Mouse (Mus musculus) c-Kit-positive CD71-positive TER-119-negative erythroid progenitor cells, embryonic 14.5 days (primary cell): ENCODE measurements around the gene Tubb2b.
"Not testable (repeated sequence)": the region's sequence is repeated elsewhere in the genome, so short reads cannot be mapped to it uniquely, and the experiment has no call there.

Experiments used
- DNase-seq: peaks from one replicate; pipeline ENCODE4 v3.0.0-alpha.2; 2013; ENCODE audit warnings: low read depth

The Tubb2b gene

DNA sequence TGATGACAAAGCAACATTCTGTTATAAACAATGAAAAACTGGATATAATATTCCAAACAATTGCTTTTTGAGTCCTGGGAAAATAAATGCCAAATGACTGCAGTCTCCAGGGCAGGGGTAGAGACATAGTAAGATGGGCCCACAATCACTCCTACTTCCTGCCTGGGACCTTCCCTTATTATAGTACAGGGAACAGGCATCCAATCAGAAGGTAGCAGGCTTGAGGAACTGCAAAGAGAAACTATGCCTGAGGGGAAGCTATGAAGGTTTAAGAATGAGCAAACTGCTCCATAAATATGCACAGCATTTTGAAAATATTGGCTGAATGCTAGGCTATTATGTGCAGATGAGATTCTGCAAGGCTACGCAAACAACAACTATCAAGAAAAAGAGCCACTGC, 23.3 kb downstream of the Tubb2b start:
- no peak for DNase-seq

DNA sequence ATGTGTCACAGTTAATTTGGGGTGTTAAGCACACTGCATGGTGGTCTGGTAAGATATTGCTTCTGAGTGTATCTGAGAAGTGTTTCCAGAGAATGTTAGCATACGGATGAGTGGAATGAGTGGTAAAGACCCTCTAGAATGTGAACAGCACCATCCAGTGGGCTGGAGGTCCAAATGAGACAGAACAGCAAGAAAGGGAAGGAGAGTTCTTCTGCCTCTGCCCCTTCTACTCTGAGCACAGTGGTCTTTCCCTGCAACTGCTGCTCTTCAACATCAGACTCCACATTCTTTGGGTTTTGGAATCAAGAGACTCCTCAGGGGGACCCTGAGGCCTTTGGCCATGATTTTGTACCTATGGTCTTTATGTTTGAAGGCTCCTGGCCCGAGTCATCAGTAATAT, 24.0 kb downstream of the Tubb2b start:
- no peak for DNase-seq

DNA sequence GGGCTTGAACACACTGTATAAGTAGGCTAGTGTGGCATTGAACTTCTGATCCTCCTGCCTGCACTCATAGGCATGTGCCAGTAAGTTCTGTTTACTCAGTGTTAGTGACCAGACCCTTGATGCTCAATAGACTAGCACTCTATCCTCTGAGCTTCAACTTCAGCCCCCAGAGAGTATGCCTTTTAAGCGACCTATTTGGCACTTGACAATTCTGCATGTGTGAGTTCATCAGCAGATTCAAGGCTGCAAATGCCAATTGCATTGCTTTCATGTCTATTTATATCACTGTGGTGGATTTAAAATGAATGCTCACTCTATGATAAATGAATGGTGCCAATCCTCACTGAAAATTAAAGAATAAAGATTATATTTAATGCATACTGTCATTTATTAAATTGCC, 24.9 kb downstream of the Tubb2b start:
- DNase-seq, result no peak

DNA sequence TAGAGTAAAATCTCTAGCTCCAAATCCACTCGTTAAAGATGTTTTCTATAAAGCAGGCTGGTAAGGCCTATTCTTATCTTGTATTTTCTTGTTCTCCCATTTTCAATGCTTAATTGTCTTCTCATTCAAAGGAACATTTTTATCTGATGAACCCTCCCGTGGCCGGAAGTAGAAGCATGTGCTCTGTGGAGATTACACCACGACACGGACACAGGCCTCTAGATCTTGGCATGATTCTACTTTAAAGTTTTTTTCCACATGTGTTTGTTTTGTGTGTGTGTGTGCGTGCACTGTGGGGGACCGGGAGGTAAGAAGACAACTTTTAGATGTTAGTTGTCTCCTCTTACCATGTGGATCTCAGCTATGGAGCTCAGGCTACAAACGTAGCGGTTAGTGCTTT, 28.4 kb downstream of the Tubb2b start:
- DNase-seq, result no peak

DNA sequence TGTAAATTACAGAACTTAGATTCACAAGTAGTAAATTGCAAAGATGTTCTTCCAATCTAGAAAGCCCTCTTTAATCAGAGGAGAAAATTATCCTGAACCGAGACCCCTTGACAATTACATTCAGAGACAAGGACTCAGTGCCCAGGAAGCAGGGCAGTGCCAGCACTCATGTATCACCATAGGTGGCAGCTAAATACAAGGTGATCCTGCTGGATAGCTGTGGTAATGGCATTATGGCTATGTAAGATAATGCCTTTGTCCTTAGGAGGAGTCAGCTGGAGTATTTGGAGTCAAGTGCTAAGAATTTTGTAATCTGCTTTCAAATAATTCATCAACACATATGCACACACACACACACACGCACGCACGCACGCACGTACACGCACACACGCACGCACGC, 29.0 kb downstream of the Tubb2b start:
- DNase-seq, result no peak

DNA sequence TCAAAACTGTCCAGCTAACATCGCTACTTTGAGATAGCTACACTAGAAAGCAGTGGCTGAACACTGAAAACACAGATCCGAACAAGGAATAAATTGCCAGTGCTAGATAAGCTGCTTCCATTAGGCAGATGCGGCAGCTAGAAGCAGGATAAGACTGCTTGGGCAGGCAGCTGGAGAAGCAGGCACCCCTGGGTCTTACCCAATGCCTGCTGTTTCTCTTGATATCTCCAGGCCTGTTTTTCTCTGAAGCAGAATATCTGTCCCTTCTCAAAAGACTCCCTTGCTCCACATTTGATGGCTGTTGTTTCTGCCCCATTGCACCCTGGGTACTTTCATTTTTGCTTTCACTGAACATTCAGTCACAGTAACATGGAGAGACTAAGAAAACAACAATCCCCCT, 29.5 kb downstream of the Tubb2b start:
- peak; percentile 63 for DNase-seq

DNA sequence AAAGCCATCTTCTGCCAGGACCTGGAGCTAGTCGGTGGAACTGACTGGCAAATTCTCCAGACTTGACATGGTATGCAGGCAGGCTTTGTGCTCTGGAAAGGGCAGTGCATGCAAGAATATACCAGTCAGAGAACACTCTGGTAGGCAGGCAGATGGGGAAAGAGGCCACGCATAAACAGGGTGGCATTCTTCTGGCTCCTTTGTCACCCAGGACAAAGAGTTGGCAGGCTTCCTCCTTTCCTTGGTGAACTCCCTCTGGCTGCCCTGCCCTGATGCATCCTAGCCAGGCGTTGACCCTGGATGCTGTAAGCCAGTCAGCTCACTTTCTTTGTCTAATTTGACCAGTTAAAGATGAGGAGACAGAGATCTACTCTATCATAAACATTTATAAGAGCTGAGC, 33.2 kb downstream of the Tubb2b start:
- no peak for DNase-seq

DNA sequence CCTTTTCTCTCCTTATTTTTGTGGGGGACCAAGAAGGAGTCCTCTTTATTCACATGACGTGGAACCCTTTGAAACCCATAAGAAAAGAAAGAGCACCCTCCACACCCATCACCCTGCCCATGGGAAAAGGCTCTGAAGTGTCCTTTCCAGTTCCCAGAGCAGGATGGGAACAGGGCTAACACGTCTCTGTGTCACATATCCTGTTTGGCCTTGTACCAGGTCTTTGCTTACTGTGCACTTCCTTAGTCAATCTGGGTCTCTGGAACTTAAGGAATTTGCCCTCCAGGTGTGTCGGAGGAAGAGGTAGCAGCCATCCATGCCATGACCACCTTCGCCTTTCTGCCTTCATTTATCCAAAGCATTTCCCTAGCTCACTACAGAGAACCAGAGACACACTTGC, 33.8 kb downstream of the Tubb2b start:
- DNase-seq, result no peak

DNA sequence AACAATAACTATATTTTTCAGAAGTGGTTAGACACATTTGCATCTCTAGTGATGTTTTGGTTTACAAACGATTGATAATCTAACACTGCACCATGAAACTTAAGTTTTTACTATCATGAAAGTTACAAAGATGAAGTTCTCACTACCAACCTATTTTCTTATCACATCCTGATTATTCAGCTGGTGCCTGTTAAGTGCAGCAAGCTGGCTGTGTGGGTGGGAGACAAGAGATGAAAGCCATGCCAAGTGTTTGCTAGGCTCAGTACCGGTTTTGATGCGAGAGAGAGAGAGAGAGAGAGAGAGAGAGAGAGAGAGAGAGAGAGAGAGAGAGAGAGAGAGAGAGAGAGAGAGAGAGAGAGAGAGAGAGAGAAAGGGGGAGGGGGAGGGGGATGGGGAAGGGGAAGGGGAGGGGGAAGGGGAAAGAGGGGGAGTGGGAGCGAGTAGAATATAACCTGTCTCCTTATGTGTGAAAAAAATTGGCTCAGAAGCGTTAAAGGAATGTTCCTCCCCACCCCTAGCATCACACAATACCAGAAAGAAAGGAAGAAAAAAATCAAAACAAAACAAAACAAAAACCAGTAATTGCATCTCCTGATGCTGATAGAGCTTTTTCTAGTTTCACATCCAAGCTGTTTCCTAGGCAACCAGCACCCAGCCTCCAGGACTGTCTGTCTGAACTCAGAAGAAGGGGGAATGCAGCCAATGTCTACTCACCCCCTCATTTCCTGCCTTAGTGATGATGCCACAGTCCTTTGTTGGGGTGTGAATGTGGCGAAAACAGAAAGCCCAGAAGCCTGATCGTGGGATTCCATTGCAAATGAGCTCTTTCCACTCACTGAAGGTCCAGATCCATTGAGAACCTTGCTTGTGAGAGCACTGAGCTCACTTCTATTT, 34.5 kb downstream of the Tubb2b start:
- DNase-seq, result no peak

DNA sequence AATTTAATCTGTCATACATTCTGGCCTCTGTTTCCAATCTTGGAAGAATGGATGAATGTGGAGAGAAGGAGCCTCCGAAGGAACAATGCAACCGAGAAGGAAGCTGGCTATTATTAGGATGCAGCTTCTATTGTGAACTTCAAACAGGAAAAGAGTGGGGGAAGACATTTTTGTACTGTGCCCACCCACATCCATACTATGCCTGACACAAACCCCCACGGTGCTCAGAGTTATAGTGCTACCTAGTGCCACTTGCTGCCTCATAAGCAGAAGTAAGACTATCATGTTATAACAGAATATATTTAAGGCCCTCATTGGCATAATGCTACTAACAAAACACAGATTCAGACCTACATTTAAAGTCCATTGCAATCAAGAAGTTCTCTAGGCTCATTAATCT, 40.9 kb downstream of the Tubb2b start:
- no peak for DNase-seq

DNA sequence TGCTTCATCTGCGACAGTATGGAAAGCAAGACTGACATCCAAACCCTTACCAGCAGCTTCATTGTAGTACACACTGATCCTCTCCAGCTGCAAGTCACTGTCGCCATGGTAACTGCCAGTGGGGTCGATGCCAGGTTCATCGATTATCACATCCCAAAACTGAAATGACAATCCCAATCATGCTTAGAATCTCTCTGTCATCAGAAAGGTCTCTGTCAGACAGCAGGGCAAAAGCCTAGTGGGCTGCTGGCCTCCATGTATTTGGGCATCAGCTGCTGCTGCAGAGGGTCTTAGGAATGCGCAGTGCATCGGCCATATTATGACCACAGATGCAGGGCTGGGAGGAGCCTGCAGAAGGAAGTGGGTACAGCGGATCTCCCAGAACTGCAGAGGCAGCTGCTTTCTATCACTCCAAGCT, 41.4 kb downstream of the Tubb2b start:
- DNase-seq, result no peak

DNA sequence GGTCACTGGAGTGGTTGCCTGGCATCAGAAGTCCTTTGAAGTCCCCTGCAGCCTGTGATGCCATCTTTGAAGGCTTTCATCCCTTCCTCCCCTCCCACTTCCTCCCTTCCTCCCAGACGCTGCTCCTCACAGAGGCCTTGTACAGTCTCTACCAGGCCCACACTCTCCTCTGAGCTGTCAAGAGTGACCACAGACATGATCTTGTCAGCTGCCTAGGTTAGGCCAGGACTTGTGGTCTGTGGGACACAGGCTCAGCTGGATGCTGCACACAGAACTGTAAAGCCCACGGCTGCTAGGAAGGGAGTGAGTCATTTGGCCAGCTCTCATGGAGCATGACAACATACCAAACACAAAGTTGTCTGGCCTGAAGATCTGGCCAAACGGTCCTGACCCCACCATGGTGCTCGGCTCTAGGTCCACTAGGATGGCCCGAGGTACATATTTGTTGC, 42.0 kb downstream of the Tubb2b start:
- DNase-seq, result not testable (repeated sequence)

DNA sequence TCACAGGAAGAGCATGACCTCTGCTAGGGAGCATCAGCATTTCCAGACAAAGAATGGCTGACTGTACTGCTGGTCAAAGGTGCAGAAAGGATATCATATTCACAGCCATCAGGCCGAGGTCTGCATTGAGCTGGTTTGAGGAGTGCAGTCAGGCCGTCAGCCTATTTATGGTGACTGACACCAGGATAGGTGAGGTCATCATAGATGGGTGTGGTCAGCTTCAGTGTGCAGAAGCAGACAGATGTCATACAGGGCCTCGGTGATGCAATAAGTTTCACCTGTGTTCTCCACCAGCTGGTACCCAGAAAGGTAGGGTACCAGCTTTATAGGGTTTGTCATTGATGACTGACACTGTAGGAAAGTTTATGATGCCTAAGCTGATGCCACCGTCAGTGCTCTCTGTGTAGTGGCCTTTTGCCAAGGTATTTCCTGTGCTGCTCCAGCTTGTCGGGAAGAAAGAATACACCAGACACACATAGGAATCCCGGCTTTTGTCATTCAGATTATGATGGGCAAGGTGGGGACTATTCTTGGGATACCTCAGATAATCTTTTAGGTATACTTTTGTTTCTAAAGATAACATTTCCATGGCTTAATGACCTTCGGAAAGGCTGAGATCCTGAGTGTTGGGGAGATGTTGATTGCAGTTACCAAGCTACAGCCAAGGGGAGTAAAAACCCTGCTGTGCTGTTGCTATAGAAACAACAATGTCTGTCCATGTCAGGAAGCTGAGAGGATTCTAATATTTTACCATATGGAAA, 43.0 kb downstream of the Tubb2b start:
- no peak for DNase-seq

DNA sequence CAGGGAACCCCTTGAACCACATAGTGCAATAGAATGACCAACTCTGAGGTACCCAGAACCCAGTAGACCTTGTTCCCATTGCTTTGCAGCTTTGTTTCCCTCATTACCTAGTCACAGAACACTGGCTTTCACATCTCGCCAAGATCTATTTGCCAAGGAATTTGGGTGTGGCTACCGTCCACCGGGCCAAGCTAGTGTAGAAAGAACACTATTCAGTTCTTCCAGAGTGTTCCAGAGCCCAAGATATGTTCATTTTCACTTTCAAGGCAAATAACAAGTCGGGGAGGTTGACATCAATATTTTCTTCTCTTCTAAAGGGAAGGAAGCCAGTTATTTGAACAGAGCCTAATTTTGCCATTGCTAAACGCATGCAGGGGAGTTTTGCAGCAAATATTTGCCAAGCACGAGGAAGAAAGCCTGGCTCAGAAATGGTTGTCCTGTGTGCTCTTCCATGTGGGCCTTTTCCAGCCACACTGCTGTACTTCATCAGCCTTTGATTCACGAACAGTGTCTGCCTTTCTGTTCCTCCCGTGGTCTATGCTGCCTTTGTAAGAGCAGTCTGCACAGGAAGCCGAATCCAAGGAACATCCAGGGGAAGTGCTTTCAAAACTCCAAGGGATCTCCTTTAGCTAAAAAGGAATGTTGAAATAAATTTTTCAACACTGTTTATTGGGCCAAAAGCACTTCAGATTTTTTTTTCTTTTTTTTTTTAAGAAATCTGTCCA, 46.1 kb downstream of the Tubb2b start:
- DNase-seq, result no peak

DNA sequence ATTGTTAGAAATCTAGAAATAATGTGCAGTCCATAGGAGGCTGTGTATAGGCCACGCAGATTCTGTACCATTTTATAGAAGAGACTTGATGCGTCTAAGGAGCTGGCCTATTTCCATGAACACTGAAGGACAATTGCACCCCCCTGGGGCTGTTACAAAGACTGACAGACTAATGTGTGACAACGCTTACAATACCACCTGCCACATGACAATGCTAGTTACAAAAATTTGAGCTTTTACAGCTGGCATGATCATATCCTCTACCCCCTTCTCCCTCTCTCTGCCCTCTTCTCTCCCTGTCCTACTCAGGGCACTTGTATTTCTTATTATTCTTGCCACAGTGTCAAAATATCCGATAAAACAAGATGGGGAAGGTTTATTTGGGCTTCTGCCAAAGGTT, 48.3 kb downstream of the Tubb2b start:
- DNase-seq, result no peak

DNA sequence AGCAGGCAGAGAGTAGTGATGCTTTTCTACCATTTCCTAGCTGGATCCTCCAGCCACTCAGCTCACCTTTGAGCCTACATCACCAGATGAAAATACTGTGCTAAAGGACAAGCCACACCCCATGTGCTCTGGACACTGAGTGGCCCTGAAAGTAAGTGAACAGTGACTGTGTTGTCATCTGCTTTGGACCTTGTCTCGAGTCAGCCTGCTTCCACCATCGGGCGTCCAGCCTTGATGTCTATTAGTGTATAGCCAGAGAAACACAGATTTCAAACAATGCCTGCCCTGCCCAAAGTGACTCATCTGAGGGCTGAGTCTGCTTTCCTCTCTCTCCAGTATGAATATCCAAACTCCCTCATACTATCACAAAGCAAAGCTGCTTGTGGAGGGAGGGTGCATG, 50.5 kb downstream of the Tubb2b start:
- DNase-seq, result no peak

DNA sequence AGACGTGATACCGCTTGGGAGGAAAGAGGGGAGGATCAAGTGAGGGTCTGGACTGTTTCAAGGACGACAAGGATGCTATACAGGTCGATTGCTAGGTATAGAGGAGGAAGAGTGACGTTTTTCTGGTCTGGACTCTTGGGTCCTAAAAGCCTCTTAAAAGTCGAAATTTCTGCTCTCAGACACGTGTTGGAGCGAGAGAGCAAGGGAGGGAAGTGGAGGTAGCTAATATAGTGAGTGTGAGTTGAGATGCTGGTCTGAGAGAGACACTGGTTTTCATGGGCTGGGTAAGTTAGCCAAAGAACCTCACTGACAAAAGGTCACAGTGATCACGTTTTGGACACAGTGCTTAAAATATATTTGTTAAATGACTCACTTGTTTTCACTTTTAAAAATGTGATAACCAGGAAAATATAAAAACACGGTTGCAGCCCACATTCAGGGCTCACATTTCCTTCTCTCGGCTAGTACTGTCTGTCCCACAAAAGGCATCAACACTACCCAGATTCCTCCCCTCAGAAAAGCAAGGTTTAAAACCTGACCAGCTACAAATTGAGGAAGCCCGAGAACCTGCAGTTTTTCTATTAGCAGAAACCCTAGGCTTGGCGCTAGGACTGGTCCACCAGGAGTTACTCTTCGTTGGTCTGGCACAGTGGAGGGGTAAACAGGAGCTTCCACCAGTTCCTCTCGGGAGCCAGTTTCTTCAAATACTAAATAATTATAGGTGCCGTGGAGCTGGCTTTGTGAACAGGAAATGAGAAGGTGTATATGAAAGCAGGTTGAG, 51.6 kb downstream of the Tubb2b start:
- no peak for DNase-seq

DNA sequence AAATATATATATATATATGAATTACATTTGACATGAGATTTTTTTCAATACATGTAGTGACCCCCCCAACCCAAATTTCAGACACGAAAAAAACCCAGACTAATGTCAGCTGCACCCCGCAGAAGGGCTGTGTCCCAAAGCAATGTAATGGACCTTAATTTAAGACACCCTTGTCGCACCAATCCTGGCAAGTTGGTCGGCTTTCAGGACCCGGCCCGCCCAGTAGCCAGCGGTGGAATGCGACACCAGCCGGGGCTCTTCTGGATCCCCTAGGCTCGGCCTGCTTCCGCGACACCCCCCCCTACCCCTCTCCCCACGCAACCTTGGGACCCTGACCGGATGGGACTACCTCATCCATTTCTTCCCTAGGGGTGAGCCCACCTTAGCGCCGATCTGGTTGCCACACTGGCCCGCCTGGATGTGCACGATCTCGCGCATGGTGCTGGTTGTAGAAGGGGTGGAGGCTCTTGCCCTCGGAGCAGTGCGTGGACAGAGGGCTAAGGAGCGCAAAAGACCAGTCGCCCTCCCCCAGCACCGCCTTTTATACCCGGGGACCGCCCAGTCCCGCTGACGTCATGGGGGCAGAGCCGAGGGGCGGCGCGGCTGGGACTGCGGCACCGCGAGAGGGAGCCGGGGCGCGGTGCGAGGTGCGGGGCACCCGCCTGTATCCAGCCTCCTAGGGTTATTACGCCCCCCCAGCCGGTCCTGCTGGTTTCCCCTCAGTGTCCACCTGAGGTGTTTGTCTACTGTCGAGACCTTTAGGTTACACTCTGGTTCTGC, 52.6 kb downstream of the Tubb2b start, which contains the start of gene Tubb2a:
Gene Tubb2a (minus strand): TSS at position 516 of the 780 bp plus-strand sequence.
- peak; percentile 70 for DNase-seq
